Mouse (Mus musculus) Muller cell, postnatal 12 days (primary cell): ENCODE measurements at regions not wholly inside any gene's neighbourhood (a gene's known extent, or its start where the extent isn't known, plus 50 kb on each side); places are given as distances from the start of the nearest gene placed in this dataset.
A peak's percentile ranks its signal among the peaks of the same experiment; 100 is the strongest.

Experiments
- DNase-seq: peaks from one replicate; pipeline ENCODE4 v3.0.0-alpha.2; 2015; ENCODE audit errors: inconsistent ontology term

GRCm38 (mm10) chr9:113302429-113302828 is 405.6 kb downstream of the Pdcd6ip start:
- DNase-seq: no peak

DNA sequence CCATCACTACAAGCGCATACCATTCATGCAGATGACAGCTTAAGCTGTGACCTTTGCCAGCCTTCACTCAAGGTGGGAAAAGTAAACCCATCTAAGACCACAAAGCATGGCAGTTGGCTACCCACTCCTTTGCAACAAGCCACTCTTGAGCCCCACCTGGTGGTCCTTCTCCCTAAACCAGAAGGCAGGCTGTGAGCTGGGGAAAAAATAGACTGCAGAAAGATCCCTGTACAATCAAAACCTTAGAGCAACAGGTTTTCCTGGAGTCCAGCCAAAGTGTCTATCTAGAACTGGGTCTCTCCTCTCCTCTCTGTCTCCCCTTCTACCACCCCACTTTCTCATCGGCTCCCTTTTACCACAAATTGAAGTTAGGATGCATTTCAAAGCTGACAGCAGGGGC is 407.2 kb downstream of the Pdcd6ip start:
- DNase-seq: no peak

GRCm38 (mm10) chr9:113299900-113300299 is 408.2 kb downstream of the Pdcd6ip start:
- DNase-seq: no peak

- DNase-seq: no peak
Measured at GRCm38 (mm10) chr9:113295850-113296467, 412.1 kb downstream of the Pdcd6ip start.

- no peak for DNase-seq
Measured at GRCm38 (mm10) chr9:113287397-113287796, 420.7 kb downstream of the Pdcd6ip start.

GRCm38 (mm10) chr9:113283244-113283643 is 424.8 kb downstream of the Pdcd6ip start:
- no peak for DNase-seq

- no peak for DNase-seq
Measured at GRCm38 (mm10) chr9:113270595-113270994, 437.5 kb downstream of the Pdcd6ip start.

DNA sequence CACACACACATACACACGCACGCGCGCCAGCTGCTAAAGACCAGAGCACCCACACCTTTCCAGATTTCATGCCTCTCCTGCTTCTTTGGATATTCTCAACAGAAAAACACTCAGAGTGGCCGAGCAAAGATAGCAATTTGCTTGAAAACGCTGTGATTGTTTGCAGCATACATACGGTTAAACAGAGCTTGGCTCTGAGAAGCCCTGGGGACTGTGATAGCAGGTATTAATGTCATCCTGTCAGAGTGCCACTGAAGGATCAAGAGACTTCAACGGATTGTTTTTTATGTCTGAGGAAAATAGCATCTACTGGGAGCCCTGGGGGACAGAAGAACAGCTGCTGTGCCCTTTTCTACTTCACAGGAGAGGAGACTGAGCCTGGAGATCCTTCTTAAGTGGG is 440.4 kb downstream of the Pdcd6ip start:
- DNase-seq: no peak

- no peak for DNase-seq
Measured at GRCm38 (mm10) chr9:113263636-113264035, 444.4 kb downstream of the Pdcd6ip start.

GRCm38 (mm10) chr9:113260296-113260695 is 447.8 kb downstream of the Pdcd6ip start:
- no peak for DNase-seq

DNA sequence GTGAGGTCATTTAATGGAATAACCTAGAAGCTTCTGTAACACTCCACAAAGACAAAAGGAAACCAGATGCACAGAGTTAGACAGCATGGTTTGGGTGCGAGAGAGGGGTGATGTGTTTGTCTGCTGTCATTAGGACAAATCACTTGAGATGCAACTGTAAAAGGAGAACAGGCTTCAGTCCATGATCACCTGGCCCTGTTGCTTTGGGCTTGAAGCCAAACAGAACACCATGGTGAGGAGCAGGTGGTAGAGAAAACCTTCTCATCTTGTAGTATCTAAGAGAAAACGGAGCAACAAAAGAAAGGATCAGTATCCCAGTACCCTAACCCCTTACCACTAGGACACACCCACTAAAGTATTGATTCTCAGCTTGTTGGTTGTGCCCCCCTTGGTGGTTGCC is 449.5 kb downstream of the Pdcd6ip start:
- no peak for DNase-seq

- no peak for DNase-seq
Measured at GRCm38 (mm10) chr9:113248703-113249274, 459.3 kb downstream of the Pdcd6ip start.

GRCm38 (mm10) chr9:113247950-113248349 is 460.1 kb downstream of the Pdcd6ip start:
- no peak for DNase-seq

- DNase-seq: no peak
Measured at GRCm38 (mm10) chr9:113243870-113244269, 464.2 kb downstream of the Pdcd6ip start.

DNA sequence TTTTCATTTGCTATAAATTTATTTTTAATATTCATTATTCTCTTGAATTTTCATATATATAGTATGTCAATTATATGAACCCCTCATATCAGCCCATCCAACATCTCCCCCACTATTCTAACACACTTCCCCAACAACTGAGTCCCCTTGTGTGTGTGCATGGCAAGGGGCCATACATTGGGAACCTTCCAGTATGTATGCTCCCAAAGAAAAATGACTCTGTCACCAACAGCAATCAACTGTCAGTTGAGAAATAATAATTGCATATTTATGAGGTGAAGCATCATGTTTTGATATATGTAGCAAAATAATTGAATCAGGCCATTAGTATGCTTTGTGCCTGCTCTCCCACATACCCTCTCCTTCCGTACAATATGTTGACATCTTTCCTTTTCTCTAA is 474.7 kb downstream of the Pdcd6ip start:
- no peak for DNase-seq

- peak; percentile 70 for DNase-seq
Measured at GRCm38 (mm10) chr9:113229391-113229790, 478.7 kb downstream of the Pdcd6ip start.

DNA sequence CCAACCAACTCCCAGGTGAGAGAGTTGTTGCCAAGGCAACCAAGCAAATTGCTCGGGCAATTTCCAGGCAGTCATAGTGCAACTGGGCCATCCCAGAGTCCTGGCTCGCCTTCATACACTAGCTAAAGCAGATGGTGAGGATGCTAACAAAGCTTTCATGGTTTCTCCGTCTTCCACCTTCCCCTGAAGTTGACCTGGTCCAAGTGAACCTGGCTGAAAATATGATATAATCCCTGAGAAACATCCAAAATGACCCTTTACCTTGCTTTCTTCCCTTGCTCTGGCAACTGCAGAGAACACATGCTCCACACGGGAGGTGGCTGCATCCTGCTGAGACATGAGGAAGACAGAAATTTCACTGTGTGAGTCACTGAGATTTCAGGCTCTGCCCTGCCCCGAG is 494.1 kb downstream of the Pdcd6ip start:
- DNase-seq: no peak

- DNase-seq: no peak
Measured at GRCm38 (mm10) chr9:113212389-113212788, 495.7 kb downstream of the Pdcd6ip start.

DNA sequence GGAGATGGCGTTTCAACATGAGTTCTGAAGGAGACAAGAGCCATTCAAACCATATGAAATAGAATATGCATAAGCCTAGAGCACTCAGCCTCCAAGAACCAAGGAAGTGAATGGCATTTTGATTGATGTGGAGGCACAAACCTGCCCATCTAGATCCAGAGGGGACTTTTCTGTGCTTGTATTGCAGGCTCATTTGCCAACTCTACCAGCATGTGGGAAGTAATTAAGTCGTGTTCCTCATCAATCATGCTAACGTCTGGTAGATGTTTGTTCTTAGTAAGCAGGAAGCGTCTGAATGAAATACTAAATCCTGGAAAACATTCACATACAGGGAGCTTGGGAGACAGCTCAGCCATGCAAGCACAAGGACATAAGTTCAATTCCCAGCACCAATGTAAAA is 499.9 kb downstream of the Pdcd6ip start:
- DNase-seq: no peak

GRCm38 (mm10) chr9:113199241-113199640 is 508.8 kb downstream of the Pdcd6ip start:
- no peak for DNase-seq

GRCm38 (mm10) chr9:113195556-113195955 is 512.5 kb downstream of the Pdcd6ip start:
- DNase-seq: no peak

DNA sequence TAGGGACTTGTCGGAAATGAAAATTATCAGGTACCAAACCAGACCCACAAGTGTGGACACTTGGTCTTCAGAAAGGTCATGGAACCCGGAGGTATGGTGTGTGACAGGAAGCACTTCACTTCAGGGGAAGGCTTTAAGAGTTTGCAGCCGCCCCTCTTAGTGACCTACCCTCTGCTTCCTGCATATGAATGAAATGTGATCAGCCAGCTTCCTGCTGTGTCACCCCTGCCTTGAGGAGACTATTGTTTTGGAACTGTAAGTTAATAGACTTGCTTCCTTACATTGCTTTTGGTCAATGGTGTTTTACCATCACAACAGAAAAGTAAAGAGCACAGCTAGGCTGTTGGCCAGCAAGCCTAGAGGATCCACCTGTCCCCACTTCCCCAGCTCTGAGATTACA is 515.3 kb downstream of the Pdcd6ip start:
- DNase-seq: no peak

DNA sequence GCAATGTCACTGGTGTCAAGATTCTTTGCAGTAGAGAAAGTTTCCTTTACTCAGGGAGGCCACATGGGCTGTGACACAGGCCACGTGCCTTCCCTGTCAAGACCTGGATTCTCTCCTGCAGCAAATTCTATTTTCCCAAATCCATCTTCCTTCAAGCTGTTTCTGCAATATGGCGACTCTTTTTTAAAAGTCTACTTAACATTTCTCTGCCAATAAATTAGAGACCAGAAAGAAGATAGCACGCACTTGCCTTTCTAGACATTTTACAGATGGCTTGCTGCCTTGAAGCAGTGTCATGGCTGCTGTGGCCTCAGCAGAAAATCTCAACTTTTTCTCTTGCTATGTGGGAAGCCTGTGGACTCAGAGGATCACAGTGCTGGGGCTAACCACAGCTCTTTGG is 516.9 kb downstream of the Pdcd6ip start:
- no peak for DNase-seq

- no peak for DNase-seq
Measured at GRCm38 (mm10) chr9:113181182-113181581, 526.9 kb downstream of the Pdcd6ip start.
